Mouse (Mus musculus) lung, postnatal 0 days (tissue): ENCODE results near the gene Lamb1.

Experiments used
- CTCF ChIP-seq: IDR thresholded peaks from 2 replicates; pipeline ENCODE4 v1.5.1; 2016; ENCODE audit warnings: antibody characterized with exemption, mild to moderate bottlenecking
- EP300 ChIP-seq: IDR thresholded peaks from 2 replicates; pipeline ENCODE4 v1.6.1; 2016; ENCODE audit warnings: antibody characterized with exemption, mild to moderate bottlenecking, control low read depth

GRCm38 (mm10) chr12:31299676-31300197 lies 34.7 kb downstream of the Lamb1 start:
- TF ChIP-seq CTCF: peak; percentile 33
- TF ChIP-seq EP300: no peak
